Mouse (Mus musculus) layer of hippocampus, adult 18-20 months (tissue): ENCODE data around the gene Sepsecs. TPM values are rescaled to one million over a fixed set of nuclear protein-coding genes. Genes with fewer than 3 reads are reported as not detected.

ENCODE experiments used
- DNase-seq, 2 experiments: peaks; one replicate each; pipeline ENCODE4 v3.0.0; 2022; ENCODE audit warnings: low spot score in 2 of 2
- total RNA-seq, 2 experiments: library from RNA; stranded (reverse); gene quantifications; 2 replicates each; pipeline ENCODE4 v1.2.3; 2021

The Sepsecs gene
- total RNA-seq, 2 experiments from 2014 or later = 8.6 to 8.9 TPM

- no peak for DNase-seq
These were observed 25.3 kb downstream of the Sepsecs start for GRCm38 (mm10) chr5:52643947-52644840.

DNA sequence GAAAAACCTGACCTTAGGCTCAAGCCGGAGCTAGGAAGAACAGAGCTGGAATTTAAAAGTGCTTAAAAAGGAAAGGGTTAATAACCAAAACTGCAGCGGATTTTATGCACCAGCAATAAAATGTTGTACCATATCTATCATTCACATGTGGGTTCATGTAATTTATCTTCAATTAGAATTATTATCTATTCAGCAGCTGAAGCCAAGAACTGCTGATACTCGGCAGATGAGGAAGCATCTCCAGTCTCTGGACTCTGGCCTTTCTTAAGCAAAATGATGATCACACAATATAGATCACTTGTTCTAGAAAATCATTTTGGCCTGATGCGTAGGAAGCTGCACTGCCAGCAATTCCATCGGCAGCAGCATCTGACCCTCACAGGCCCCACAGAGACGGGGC, 27.8 kb downstream of the Sepsecs start:
- no peak for DNase-seq

GRCm38 (mm10) chr5:52638916-52639315, 30.6 kb downstream of the Sepsecs start:
- no peak for DNase-seq

DNA sequence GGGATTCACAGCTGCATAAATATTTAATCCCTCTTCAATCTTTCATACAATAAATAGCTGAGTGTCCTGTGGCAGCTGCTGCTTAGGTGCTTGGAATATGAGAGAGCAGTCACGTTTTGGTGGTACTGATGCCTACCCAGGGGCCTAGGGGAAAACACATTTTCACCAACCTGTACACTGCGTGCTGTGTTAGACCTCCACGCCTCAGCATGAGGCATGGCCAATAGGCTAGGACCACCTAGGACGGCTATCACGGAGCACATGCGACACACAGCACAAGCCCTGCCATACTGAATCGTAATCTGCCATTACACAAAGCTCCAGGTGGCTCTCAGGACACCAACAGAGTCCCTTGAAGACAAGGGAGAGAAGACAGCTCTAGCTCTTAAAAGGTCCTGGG, 31.5 kb downstream of the Sepsecs start:
- no peak for DNase-seq

GRCm38 (mm10) chr5:52636923-52637322, 32.6 kb downstream of the Sepsecs start:
- DNase-seq = no peak

- no peak for DNase-seq
These were observed 33.3 kb downstream of the Sepsecs start for GRCm38 (mm10) chr5:52636025-52636755.

- DNase-seq = peak in 1 of 2 experiments; percentile 37
These were observed 35.5 kb downstream of the Sepsecs start for GRCm38 (mm10) chr5:52634017-52634416.

DNA sequence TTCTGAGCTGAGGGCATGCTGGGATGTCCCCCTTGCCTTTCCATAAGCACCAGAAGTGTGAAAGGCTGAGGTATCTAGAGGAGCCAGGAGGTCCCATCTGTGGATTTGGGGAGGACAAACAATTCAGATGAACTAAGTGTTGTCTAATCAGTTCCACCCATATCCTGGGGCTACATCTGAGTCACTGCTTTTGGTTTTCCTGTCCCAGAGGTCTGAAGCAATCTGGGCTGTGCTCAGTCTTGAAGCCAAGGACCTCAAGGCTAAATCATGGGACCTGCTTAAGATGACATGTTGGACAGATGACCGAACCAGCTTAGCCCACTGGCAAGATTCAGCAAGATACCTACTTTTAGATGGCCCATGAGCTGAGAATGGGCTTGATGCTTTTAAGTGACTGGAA, 39.0 kb downstream of the Sepsecs start:
- DNase-seq = no peak

- DNase-seq = no peak
These were observed 40.3 kb downstream of the Sepsecs start for GRCm38 (mm10) chr5:52629214-52629613.

DNA sequence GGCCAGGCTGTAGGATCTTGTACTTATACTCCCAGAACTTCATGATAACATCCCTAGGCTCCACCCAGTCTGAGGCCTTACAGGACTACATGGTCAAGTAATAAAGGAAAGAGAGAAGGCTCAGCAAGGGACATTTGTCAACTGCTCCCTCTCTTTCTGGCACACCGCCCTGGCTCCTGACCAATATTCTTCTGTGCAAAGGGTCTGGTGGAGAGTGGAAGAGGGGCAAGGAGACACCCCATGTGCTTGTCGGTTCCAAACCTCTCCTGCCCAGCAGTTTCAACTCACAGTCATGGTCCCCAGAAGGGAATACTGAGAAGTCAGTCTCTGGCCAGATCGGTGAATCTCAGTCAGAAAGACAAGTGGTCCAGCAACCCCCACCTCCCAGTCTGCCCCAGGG, 40.7 kb downstream of the Sepsecs start:
- no peak for DNase-seq

DNA sequence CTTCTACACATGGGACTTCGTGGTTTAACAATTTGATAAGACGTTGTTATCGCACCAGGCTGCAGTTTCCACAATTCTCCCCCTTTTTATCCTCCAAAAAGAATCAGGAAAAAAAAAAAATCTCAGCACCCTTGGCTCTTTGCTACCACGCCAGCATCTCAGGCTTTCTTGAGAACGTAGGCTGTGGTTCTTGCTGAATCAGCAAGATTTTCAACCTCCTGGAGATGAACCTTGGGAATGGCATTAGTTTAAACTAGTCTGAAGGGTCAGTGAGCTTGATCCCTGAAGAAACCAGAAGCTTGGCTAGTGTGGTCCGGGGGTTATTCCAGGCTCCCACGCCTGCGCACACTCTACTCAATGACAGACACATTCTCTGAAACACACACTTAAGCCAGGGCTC, 41.8 kb downstream of the Sepsecs start:
- DNase-seq = no peak

GRCm38 (mm10) chr5:52626092-52626491, 43.4 kb downstream of the Sepsecs start:
- DNase-seq = no peak

- DNase-seq = no peak
These were observed 44.6 kb downstream of the Sepsecs start for GRCm38 (mm10) chr5:52624956-52625355.

DNA sequence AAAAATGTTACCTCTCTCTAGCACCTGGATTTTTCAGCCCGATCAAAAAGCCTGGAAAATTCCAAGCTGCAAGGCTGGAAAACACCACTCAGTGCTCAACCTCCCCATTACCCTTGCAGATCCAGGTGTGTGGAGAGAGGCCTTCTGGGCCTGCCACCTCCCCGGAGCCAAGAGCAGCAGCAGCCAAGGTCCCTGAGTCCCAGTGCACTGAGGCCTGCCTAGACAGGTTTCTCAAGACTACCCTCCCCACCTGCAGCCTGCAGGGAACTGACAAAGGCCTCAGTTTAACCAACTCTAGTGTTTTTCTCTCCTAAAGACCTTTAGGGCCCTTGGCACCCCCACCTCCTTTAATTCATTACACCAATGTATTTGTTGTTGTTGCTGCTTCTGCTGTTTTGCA, 46.4 kb downstream of the Sepsecs start:
- DNase-seq = no peak

DNA sequence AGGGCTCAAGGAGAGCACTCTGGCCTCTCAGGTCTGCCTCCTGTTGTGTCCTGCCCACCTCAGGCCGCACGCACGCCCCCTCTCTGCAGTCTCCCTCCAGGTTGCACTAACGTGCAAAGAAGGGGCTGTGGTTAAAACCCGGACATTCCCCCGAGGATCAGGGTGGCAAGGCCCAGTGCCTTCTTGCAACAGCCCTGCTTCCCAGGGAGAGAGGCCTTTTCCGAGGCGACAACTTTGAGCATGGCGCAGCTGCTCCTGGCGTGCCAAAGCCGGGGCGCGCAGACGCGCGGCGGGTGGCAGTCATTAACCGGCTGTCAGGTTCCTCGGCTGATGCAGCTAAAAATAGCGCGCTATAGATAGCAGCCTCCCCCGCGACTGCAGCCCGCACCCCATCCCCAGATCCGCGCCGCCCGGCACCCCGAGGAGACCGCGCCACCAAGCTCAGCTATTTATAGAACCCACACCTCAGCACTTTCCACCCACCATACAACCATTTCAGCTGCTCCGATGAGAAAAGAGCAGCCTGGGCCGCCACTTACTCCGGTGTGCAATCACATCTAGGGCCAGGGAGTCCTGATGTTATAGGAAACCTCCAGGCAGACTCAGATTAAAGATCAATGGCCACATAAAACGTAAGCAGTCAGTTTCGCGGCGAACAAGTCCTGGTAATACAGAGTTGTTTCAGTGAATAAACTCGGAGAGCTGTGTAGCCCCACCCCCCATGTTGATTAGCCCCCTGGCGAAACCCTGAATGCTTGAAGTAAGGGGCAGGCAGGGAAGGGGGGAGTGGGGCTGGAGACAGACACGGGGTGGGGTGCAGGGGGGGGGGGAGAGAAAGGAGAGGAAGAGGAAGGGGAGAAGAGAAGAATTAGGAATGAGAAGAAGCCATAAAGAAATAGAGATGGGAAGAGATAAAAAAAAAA, 50.9 kb downstream of the Sepsecs start:
- DNase-seq = peak; percentile 63 to 77

- DNase-seq = no peak
These were observed 51.7 kb downstream of the Sepsecs start for GRCm38 (mm10) chr5:52617711-52618347.

DNA sequence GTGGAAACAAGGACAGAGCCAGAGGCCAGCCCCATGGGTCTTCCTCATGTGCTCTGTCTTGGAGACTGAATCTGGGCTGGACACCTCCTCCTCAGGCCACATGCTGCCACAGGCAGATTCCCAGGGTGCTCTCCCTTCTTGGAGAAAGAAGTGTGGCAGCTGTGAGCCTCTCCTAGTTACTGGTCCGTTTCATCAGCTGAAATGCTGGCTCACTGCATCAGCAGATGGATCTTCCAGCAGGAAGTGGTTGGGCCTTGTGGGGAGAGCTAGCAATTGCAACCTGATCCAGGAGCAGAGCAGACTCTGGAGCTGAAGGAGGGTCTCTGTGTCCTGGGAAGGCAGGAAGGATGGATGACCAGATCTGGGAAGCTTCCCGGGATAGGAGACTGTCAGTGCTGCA, 53.0 kb downstream of the Sepsecs start:
- DNase-seq = peak; percentile 41 to 52

DNA sequence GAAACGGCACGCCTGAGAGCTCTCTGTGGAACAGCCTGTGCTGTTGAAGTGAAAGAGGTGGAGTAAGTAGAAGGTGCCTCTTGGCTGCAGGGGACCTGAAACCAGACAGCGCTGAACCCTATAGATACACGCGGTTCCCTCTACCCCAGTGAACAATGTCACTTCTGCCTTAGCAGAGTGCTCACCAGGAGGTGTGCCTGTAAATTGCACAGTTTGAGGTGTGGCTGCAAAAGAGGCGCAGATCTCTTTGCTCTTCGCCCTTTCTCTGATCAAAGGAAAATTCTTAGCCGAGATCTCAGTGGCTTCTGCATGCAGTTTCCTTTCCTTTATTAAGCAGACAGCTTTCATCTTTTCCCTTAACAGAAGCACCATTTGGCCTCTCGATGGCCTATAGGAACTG, 54.1 kb downstream of the Sepsecs start:
- DNase-seq = no peak

- no peak for DNase-seq
These were observed 54.8 kb downstream of the Sepsecs start for GRCm38 (mm10) chr5:52614686-52615085.

GRCm38 (mm10) chr5:52612776-52613175, 56.7 kb downstream of the Sepsecs start:
- DNase-seq = no peak
